Mouse (Mus musculus): ENCODE data around the gene Ms4a15.

Gene Ms4a15

DNA sequence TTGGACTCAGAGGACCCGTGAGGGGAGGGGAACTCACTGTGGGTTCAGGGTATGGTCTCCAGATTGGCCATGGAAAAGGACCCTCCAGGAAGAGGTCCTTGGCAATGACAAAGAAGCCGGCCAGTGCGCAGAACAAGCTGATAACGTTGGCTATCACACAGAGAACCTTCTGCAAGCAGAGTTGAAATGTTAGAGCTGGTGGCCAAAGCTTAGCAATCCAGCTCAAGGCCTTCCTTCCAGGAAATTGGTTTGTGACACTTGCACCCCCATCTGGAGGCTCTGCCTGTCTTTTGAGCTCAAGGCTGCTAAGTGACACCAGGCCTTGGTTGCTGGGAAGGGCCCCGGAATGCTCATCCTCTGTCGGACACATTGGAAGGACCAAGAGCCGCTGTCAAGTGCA, 27.3 kb downstream of the Ms4a15 start:
- in situ Hi-C loops (cut with MseI, MboI) = loop anchor here in 1 of 2 experiments (25.0 kb wide), 1 partner anchor 253 kb away; no protein-coding TSS in a partner anchor

DNA sequence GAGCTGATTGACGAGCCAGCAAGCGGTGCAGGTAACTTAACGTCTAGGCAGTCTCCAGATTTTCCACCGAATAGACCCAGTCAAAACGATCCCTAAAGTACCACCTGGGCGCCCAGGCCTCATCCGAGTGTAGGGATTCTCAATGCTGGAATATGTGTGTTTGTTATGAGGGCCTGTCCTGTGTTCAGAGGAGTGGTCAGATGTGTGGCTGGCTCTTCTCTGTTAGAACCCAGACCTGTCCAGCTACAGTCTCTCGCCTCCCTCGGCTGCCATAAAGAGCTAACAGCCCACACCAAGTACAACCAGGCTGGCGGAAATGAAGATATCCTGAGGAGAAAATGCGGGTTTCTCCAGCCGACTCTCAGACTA, 33.1 kb downstream of the Ms4a15 start:
- in situ Hi-C loops (cut with MseI, MboI) = loop anchor here in 1 of 2 experiments (5.0 to 25.0 kb wide), 2 partner anchors 48 to 248 kb away; no protein-coding TSS in a partner anchor

DNA sequence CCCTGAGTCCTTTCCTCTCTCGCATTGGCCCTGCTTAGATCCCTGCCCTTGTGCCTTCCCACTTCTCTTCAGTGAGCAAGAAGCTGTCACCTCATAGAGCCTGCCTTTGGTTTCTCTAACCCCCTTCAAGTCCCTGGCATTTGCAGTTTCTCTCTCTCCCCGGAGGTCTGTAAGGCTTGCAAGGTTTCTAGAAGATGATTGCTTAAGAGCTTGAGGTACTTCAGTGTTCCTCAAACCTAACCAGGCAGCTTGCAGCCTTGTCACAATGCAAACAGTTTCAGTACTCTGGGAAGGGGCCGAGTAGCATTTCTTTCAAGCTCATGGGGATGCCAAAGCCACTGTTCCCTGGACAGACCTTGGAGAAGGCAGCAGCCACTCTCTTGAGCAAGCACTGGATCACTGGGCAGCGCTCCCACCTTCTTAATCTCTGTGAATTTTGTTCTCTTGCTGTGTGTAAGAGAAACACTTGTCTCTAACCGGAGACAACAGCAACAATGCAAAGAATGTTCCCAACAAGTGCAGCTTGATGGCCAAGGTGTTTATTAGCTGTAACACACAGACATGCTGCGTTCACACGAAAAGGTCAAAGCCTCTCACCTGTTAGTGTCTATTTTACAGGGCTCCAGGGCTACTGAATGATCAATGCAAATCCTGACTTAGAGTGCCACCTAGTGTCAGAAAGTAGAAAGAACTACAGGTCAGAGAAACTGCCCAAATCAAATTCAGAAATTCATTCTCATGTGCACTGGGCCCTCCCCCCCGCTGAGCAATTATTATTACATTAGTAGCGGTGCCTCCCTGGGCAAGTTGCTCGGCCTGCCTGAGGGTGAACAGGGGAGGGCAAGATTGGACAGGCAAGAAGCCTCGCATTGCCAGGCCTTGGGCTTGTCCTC, 33.7 kb downstream of the Ms4a15 start:
- in situ Hi-C loops (cut with MseI, MboI) = loop anchor here in 1 of 2 experiments (5.0 to 25.0 kb wide), 2 partner anchors 47 to 247 kb away; no protein-coding TSS in a partner anchor

DNA sequence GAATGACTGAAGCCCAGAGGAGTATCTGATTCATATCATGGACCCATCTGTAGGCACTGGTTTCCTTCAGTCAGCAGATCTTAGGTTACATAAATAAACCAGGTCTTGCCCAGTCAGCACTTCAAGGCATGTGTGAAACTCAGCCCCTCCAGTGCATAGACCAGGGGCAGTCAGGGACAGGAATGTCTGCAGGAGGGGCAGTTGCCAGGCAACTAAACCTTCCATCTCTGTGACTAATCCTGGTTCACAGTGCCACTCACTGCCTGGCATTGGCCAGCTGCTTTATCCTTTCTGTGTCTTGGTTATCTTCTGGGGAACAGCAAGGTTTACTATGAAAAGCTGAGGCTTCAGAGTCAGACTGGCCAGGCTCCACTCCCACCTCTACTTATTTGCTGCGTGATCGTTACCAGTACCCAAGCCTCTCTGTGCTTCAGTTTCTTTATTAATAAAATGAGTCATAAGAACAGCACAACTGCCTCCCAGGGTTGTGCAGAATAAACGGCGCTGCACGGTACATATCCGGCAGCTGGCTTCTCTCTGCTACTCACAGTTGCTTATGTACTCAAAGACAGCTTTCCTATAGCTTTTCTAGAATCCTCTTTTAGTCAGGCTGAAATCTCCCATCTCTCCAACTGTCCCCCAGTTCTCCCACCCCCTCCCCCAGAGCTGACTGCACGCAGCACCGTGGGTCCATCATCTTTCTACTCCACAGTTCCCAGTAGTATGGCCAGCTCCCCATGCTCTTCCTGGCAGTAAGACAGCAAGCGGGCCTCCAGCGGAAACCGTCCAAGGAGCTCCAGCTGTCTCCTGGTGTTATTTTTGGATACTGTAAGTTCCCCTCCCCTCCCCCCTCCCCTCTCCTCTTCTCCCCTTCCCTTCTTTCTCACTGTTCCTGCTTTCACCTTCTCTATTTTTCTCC, 40.8 kb downstream of the Ms4a15 start:
- in situ Hi-C loops (cut with MseI, MboI) = loop anchor here in 1 of 2 experiments (25.0 kb wide), 1 partner anchor 240 kb away; no protein-coding TSS in a partner anchor

DNA sequence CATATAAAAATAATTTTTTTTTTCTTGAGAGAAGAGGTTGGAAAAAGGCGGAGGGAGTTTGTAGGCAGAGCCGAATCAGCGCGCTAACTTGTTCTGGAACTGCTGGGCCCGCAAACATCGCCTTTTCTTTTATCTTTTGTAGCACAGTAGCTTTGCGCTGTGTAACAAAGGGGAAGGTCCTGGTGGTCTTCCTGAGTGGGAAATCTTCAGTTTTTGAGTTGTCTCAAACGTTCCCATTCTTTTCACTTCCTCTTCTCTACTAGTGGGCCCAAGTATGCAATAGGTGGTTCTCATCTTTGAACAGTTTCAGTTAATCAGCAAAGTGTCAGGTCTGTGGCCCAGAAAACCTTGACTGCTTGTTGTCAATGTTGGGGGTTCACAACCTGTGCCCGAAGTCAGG, 43.5 kb downstream of the Ms4a15 start:
- in situ Hi-C loops (cut with MseI, MboI) = loop anchor here in 1 of 2 experiments (10.0 kb wide), 1 partner anchor 235 kb away; no protein-coding TSS in a partner anchor

DNA sequence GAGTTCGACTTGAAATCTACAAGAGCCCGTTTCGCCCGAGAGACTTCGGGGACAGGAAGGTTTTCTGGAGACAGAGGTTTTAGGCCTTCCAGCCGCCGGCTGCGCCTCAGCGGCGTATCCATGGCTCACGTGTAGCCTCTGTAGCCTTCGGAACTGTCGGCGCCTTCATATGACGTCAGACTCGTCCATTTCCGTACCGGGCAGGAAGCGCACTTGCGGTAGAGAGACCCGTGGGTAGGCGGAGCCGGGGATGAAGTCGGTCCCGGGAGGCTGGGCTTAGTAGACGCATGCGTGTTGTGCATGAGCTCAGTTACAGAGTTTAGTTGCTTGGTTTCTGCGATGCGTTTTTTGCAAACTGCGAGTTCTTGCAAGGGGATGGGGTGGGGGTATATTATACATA, 43.9 kb downstream of the Ms4a15 start, which contains the start of gene Ccdc86:
Gene Ccdc86, minus strand, starts transcription at position 155 of the 400 bp plus-strand sequence.
- in situ Hi-C loops (cut with MseI, MboI) = loop anchor here in 1 of 2 experiments (10.0 kb wide), 1 partner anchor 234 kb away; no protein-coding TSS in a partner anchor

DNA sequence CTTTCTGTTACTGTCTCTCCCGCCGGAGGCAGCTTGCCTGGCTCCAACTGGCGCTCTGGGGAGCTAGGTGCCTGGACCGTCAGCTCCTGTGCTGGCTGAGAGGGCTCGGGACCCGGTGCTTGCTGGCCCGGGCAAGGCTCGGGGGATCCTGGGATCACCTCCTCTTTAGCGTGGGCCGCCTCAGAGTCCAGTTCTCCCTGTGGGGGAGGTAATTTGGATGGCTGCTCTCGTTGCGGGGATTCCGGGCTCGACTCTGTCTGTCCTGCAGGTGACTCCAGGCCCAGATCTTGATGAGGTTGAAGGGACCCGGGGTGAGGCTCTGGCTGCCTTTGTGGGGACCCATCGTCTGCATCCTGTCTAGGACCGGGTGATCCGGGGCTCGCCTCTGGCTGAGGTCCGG, 44.6 kb downstream of the Ms4a15 start:
- in situ Hi-C loops (cut with MseI, MboI) = loop anchor here in 1 of 2 experiments (10.0 kb wide), 1 partner anchor 234 kb away; no protein-coding TSS in a partner anchor

DNA sequence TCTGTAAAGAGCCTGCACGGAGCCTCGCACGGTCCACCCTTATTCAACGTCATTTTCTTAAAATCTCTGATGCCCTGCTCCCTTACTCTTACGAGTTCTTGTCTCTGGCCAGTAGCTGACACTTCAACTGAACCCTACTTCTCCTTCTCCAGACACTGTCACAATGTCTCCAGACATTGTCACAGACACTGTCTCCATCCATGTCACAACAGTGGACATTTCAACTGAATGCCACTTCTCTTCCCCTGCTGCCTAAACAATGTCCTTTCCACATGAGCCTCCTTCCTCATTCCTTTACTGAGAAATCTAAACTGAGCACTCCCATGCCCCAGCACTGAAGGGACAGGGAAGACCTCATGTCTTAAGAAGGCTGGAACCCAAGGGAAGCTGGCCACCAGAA, 45.8 kb downstream of the Ms4a15 start:
- in situ Hi-C loops (cut with MseI, MboI) = loop anchor here in 1 of 2 experiments (10.0 kb wide), 1 partner anchor 232 kb away; no protein-coding TSS in a partner anchor

DNA sequence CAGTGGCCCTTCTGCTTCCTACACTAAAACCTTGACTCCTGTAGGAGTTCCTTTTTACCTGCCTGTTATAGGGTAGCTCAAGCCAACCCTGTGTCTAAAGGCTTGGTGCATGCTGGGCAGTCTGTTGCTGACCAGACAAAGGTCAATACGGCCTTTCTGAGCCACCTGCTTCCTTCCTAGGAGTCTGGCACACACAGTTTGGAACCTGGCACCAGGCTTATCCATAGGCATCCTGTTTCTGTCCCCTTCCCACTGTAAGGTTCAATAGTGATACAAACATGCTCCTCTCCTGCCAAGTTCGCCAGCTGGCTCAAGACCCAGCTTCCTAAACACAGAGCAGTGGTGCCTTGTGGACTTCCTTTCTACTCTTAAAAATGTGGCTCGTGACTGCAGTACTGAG, 46.5 kb downstream of the Ms4a15 start:
- in situ Hi-C loops (cut with MseI, MboI) = loop anchor here in 1 of 2 experiments (10.0 kb wide), 1 partner anchor 232 kb away; no protein-coding TSS in a partner anchor

DNA sequence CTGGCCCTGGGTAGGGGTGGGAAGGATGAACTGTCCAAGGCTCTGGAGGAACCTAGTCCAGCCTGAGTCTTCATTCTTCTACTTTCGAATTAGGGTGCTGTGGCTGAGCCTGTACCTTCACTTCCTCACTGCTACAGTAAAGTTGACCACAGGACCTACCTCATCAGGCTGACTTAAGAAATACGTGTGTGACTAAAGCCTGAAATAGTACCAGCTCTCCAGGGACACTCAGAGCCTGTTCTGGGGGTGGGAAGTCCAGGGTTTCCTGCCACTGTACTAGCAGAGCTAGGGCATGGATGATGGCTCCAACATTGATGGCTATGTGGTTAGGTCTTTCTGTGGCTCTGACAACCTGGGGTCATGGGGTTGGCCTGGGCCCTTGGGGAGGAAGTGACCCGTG, 49.1 kb downstream of the Ms4a15 start:
- in situ Hi-C loops (cut with MseI, MboI) = loop anchor here in 1 of 2 experiments (10.0 kb wide), 1 partner anchor 229 kb away; no protein-coding TSS in a partner anchor

DNA sequence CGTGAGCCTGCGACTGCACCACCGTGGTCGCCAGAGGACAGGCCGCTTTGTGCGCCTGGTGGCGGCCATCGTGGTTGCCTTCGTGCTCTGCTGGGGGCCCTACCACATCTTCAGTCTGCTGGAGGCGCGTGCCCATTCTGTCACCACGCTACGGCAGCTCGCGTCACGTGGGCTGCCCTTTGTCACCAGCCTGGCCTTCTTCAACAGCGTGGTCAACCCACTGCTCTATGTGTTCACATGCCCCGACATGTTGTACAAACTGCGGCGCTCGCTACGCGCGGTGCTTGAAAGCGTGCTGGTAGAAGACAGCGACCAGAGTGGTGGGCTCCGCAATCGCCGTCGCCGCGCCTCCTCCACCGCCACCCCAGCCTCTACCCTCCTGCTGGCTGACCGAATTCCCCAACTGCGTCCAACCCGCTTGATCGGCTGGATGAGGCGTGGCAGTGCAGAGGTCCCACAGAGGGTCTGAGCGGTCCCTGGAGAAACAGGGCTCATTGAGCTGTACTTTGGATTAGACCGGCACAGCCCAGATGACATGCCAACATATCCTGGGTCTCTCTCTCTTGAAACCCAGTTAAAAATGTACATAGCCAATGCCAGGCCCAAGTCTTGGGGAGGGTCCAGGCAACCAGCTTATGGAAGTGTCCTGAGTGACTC, 52.1 kb downstream of the Ms4a15 start:
- in situ Hi-C loops (cut with MseI, MboI) = loop anchor here in 1 of 2 experiments (10.0 kb wide), 1 partner anchor 226 kb away; no protein-coding TSS in a partner anchor

DNA sequence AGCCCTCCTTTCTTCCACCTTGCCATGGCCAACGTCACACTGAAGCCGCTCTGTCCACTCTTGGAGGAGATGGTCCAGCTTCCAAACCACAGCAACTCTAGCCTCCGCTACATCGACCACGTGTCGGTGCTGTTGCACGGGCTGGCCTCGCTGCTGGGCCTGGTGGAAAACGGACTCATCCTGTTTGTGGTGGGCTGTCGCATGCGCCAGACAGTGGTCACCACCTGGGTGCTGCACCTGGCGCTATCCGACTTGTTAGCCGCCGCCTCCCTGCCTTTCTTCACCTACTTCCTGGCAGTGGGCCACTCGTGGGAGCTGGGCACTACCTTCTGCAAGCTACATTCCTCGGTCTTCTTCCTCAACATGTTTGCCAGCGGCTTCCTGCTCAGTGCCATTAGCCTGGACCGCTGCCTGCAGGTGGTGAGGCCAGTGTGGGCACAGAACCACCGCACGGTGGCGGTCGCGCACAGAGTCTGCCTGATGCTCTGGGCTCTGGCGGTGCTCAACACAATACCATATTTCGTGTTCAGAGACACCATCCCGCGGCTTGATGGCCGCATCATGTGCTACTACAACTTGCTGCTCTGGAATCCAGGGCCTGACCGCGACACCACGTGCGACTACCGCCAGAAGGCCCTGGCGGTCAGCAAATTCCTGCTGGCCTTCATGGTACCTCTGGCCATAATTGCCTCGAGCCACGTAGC, 52.8 kb downstream of the Ms4a15 start:
- in situ Hi-C loops (cut with MseI, MboI) = loop anchor here in 1 of 2 experiments (10.0 kb wide), 1 partner anchor 225 kb away; no protein-coding TSS in a partner anchor

DNA sequence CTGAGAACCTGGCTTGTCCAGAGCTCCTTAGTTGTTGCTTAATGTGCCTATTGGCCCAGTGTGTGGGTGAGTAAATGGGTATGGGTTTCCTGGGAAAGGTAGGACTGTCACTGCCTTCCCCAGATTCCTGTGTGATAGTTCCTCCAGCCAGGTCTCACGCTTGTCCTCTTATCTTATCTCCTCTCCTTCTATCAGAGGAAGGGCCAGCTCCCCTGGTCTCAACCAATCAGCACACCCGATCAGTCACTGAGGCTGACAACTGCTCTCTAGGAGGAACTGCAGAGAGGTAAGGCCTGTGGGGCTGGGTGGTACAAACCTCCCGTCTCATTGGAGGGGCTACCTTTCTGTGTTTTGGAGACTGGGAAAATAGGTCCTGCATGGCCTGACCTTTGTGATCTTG, 54.3 kb downstream of the Ms4a15 start:
- in situ Hi-C loops (cut with MseI, MboI) = no loop called here

DNA sequence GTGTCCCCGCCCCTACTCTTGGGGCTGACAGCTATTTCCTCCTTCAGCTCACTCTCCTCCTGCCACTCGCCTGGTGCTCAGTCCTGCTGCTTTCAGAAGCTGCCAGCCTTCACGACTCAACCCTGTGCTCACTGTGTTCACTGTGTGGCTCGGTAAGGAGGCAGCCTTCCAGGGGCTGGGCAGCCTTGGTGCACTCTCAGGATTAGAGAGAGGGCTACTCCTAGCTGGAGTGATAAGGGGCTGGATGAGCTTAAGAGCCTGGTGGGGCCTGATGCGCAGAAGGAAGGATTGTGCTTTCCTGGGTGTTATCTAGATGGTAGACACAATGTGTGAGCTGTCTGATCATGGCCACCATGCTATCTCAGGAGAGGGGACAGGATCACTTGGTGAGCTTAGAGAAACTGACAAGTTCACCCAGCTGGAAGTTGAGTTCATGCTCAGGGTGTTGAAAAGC, 55.9 kb downstream of the Ms4a15 start, which contains the start of gene Ptgdr2:
Gene Ptgdr2, plus strand, starts transcription at position 51 of the 454 bp plus-strand sequence.
- in situ Hi-C loops (cut with MseI, MboI) = no loop called here

DNA sequence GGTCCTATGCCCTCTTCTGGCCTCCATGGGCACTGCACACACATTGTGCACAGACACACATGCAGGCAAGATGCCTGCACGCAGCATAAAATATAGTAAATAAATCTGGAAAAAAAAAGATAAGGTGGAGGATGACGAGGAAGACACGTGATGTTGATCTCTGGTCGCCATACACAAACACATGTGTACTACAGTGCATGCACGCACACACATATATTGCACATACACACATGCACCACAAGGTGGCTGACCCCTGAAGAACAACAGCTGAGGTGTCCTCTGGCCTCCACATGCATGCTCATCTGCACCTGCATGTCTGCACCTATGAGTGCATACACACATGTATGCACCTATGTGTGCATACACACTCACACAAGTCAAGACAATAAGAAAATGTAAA, 57.0 kb downstream of the Ms4a15 start:
- in situ Hi-C loops (cut with MseI, MboI) = no loop called here

DNA sequence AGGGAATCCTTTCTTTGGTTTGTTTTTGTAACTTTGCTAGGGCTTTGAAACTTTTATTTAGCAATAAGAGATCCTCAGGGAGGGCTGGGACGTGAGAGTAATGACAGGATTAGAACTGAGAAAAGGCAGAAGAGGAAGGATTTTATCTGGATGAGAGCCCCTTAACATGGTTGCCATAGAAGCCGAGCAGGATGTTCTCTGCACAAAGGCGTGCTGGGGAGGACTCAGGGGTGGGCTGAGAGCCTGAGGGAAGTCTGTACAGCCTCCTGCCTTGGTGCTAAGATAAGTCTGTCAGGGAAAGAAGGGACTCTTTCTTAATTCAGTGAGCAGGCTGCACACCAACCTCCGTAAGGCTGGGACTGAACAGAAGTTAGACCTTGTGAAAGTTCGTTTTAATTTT, 58.0 kb downstream of the Ms4a15 start:
- in situ Hi-C loops (cut with MseI, MboI) = no loop called here

DNA sequence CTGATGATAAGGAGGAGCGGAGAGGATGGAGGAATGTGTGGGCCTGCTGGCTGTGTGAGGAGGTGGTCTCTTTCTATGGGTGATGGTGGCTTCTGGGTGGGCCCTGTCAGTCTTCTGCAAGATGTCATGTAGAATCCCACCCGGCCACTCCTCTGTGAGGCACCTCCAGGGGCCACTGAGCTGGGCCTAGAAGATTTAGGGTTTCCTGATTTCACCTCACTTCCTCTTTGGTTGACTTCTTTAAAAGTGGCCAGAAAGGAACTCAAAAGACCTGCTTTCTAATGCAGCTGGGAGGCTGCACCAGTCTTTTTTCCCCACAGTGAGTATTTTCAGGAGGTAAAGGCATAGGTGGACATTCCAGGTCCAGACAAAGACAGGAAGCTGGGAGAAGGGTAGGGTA, 62.4 kb downstream of the Ms4a15 start:
- in situ Hi-C loops (cut with MseI, MboI) = no loop called here
